Mouse (Mus musculus) thymus, postnatal 25 days (tissue): ENCODE data around the gene Smad6.

Source experiments
- DNase-seq: peaks from one replicate; pipeline ENCODE4 v3.0.0; 2022

The Smad6 gene

DNA sequence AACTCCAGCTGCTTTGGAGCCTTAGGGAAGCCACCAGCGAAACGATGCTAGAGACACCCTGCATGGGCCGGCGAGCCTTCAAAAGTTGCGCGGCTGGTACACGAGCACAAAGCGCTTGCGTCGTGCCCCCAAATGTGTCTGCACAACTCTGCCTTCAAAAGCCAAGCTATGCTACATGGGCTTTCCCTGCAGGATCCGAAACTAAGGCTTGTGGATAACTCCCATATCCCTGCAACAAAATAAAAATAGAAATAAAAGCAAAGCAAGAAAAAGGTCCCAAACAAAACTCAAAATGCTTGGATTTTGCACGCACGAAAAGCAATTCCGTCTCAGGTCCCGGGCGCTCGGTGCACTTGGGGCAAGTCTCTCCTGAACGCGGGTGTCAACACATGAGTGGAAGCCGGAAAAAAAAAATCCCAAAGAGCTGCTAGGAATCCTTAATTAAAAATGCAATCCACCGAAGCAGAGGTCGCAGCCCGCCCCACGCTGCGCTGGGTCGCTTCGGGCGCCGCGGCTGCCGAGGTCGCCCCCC is 474 bp downstream of the Smad6 start:
- DNase-seq: no peak

DNA sequence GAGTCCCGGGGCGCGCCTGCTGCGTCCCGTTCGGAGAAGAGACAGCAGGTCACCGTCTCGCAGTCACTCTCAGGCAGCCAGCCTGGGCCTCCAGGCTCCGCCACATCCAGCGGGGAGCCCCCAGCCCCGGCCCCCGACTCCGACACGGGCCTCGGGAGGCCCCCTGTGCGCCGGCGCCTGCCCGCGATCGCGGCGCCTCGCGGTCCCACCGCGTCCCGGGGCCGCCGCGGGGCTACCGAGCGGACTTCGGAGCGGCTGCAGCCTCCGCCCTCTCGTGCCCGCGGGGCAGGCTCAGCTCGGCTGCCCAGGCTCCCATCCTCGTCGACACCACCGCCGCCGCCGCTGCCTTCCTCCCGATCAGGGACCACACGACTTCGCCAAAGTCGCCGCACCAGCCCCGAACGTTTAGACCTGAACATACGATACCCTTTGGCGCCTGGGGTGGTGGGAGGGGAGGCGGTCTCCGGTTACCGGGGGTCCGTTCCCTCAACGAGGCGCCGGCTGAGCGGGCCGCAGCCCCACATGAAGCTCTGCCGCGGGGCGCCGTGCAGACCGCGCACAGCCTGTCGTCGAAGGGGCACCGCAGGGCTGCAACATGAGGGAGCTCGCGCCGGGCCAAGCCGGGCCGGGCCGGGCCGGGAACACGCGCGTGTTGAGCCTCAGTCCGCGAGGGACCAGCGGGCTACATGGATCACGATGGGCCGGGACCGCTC is 1.1 kb downstream of the Smad6 start:
- DNase-seq: peak; percentile 30

DNA sequence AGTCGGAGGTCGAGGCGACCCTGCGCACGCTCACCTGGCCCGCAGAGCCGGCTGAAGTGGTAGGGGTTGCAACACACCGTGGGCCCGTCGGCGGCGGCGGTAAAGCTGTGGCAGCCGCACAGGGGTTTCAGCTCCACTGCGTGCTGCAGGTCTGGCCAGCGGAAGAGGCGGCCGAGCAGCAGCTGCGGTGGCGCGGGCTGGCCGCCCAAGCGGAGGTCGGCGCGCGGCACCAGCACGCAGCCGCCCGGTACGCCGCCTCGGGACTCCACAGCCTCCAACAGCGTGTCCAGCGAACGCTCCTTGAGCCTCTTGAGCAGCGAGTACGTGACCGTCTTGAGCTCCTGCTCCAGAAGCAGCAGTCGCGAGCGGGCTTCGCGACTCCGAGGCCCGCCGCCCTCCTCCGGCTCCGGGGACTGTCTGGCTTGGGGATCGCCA is 1.7 kb downstream of the Smad6 start:
- DNase-seq: peak; percentile 23

DNA sequence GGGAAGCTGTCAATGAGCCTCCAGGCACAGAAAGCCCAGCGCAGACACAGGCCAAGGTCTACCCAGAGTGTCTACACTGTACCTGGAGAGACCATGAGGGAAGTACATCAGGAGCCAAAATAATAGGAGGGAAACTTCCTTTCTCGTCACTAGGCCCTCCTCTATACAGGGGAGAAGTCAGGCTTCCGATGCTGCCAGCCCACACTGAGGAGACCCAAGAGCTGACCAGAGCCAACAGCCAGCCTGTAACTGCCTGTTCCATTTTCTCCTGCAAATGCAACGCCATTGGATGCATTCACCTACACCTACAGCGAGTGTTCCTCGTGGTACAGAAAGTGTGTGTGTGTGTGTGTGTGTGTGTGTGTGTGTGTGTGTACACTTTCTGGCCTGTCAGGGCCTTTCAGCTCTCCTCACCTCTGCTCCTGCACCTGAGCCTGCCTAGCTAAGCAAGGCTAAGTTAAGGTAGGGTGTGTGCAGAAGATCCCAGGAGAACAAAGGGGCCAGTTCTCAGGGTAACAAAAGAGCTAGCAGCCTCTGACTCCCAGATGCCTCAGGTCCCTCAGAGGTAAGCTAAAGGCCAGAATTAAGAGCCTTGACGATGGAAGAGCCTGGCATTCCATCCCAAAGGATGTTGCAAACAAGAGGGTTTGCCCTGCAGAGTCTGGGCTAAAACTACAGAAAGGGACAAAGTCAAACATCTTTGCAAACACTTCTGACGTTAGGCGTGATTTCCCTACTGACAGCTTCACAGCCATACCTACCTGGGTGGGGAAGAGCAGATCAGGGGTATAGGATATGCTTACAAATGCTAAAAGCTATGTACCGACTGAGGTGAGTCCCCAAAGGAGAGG is 2.6 kb downstream of the Smad6 start:
- no peak for DNase-seq

DNA sequence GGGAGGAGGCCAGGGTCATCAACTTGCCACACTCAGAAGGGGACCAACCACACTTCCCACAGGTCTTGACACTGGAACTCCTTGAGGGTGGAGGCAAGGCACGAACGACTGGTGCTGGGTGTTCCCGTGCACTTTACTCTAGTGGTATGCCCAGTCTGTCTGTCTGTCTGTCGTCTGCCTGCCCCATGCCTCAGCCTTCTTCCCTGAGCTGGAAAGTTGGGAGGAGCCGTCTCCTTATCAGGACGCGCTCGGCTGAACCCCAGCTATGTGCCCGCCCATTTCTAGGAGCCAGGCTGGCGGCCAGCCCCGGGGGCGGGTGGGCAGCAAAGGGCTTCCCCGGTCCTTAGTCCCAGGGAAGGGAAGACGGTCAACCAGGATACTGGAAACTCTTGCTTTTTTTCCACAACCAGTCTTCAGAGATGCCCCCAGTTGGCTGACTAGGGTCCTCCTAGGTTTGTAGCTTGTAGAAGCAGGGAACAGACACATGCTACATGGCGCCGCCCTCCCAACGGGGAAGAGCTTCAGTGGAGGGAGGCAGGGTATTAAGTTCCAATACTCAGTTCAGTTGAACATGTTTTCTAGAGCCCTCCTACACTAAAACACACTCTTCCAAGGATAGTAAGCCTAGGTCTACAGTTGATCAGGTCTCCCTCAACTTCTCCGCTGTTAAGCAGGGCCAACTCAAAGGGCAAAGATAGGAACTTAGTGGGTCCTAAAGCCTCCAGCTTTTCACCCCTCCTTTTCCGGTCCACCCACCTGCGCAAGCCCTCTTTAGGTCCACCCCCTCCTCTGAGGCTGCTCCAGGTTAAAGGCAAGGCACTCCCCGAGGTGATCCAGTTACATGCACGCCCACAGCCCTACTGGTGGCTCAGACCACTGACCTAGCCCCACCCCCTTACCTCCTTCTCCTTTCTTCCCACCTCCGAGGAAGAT is 3.7 kb downstream of the Smad6 start:
- DNase-seq: no peak

DNA sequence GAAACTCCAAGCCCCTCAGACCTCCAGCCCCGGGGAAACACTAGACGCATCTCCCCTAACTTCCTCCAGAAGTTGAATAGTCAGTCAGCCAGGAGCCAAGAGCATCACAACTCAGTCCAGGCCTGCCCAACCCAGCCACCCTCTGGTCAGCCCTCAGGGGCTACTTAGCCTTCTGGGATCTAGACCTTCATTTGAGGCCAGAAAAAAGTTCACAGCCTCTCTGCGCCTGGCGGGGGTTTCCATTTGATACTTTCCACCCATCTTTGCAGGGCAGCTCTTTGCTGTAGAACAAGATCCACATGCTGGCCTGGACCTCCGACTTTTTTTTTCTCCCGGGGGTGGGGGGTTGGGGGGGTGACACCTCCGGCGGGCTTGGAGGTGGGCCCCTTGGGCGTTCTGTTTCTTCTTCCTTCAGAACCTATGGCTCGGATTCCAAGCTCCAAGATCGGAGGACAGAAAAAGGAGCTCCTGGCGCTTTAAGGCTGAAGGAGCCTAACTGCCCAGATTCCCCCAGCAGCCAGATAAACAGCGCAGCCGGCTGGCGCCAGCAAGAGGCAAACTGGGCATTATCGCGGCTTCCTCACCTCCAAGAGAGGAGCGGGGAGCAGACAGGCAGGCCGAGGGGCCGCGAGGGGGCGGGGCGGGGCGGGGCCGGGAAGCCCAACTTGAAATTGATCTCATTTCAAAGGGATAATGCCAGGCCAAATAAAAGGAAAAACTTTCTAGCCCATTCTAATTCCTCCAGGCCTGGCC is 5.0 kb downstream of the Smad6 start:
- no peak for DNase-seq

DNA sequence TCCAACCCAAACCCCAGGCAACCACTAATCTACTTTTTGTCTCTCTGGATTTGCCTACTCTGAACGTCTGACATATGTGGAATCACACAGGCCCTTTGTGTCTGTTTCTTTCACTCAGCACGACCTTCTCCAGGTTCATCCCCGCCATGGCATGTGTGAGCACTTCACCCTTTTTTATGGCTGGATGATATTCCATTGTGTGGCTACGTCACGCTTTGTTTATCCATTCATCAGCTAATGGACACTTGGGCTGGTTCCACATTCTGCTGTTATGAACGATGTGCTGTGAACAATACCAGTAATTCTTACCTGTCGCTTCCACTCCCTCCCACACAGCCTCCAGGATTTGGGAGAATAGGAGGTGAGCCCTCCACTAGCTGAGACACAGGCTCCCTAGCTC is 5.8 kb downstream of the Smad6 start:
- DNase-seq: no peak

DNA sequence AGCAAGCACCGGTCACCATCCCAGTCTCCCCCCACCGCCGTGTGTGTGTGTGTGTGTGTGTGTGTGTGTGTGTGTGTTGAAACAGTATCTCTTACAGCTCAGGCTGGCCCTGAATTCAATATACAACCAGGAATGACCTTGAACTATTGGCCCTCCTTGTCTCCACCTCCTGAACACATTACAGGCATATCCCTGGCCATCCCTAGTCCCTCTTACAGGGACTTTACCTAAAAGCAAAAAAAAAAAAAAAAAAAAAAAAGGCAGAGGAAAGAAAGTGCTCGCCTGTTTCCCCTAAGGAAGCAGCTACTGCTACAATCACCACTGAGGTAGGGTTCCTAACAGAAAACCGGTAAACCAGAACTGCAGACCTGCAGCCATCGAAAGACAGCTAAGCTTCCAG is 7.1 kb downstream of the Smad6 start:
- DNase-seq: no peak

DNA sequence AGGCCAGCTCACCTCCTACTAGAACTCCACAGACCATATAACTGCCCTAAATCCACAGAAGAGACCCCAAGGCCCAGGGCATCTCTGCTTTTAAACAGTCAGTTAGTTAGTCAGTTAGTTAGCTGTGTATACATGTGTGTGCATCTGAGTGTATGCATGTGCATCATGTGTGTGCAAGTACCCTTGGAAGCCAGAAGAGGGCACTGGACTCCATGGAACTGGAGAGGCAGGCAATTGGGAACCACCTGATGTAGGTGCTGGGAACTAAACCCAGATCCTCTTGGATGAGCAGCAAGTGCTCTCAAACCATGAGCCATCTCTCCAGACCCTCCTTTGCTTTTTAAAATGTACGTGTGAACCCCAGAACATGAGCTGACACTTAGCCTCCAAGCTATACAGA is 10.5 kb downstream of the Smad6 start:
- no peak for DNase-seq

DNA sequence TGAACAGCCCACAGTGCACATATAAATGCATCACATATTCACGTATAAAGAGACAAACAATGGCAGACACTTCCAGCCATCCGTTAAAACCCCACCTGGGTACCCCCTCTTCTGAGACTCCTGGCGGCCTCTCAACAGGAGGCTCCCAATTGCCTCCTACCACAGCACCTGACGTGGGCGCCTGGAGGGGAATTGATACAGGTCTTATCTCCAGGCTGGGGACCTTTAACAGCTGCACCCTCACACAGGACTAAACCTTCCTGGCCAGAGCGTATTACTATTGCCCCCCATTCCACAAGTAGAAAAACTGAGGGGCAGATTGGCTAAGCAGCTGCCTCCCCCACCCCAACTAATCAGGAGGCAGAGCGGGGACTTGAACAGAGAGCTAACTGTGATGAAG is 18.9 kb downstream of the Smad6 start:
- no peak for DNase-seq

DNA sequence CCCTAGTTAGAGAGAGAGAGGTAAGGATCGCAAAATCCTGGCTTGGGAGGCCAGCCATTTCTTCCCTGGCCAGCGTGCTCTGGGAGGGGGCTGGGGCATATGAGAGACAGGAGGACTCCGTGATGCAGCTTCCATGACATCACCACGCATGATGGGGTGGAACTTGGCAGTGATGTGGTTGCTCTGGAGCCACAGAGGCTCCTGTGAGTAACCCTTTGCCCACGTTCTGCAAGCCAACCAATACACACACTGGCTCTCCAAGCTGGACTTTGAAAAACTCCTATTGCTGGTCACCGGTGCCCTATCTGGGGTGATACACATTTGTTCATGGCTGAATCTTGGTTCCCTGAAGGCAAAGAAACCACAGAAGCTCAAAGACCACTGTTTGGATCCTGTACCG is 20.8 kb downstream of the Smad6 start:
- no peak for DNase-seq

DNA sequence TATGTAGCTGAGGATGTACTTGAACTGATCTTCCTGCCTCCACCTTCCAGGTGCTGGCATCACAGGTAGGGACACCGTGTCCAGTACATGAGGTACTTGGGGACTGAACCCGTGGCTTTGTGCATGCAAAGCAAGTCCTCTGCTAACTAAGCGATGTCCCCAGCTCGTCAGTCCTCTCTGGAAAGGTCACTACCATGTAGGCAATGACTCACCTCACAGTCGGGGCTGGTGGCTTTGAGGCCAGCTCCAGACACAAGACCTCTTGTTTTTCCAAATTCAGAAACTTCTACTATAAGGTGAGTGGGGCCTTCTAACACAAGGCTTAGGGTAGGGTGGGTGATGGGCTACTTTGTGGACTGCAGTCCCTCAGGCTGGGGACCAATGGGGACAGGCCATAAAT is 21.8 kb downstream of the Smad6 start:
- DNase-seq: no peak

DNA sequence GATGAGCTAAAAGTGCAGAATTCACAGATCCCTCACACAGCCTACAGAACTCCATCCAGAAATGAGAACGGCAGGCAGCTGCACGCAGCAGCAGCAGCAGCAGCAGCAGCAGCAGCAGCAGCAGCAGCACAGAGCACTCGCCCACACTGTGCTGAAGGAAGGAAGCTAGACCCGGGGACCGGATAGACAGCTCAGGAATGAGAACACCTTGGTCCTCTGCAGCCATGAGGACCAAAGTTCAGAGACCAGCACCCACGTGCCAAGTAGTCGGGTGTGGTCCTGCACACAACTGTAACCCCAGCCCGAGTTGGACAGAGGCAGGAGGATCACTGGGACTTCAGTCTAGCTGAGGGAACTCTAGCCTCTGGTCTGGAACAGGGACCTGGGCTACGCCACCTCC is 22.7 kb downstream of the Smad6 start:
- DNase-seq: no peak

DNA sequence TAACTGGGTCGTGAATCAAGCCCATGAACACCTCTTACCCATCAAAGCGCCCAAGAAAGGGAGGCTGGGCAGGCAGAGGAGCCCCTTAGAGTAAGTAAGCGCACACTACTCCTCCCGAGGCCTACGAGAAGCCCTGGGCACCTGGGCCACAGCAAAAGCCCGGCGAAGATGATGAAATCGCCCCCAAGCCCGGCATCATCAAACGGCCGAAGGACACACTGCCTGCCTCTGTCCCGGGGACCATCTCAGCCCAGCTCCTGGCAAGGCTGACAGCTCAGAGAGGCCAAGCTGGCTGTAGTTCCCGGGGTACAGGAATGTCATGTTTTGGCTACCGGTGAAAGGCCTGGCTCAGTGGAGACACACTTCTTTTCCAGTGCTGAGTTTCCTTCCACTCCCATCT is 23.8 kb downstream of the Smad6 start:
- DNase-seq: no peak

DNA sequence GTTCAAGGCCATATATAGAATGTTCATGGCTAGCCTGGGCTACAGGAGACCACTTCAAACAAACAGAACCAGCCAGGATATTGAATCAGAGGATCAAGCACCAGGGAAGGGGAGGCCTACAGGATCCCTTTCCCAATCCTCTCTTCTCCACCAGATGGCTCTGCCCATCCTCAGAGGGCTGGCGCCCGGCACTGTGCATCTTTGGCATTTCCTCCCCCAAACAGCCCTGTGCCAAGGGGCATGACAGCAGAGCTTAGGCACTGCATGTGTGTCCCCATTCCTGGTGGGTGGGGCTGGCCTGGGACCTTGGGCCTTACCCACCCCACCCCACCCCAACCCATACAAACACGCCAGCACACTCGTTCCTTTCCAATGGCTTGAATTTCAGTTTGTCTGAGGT is 24.4 kb downstream of the Smad6 start:
- DNase-seq: no peak

DNA sequence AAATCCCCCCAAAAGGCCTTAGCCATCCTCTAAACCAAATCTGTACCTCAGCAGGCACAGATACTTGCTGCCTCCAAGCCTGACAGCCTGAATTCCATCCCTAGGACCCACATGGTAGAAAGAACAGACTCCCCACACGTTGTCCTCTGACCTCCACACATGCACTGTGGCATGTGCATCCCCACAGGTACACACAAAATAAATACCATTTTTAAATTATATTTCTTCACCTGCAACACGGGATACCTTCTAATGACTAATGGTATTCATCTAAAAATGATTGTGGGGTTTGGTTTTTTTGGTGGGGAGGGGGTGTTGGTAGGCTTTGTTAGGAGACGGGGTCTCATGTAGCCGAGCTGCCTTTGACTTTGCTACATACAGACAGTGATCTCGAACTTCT is 28.6 kb downstream of the Smad6 start:
- DNase-seq: no peak

DNA sequence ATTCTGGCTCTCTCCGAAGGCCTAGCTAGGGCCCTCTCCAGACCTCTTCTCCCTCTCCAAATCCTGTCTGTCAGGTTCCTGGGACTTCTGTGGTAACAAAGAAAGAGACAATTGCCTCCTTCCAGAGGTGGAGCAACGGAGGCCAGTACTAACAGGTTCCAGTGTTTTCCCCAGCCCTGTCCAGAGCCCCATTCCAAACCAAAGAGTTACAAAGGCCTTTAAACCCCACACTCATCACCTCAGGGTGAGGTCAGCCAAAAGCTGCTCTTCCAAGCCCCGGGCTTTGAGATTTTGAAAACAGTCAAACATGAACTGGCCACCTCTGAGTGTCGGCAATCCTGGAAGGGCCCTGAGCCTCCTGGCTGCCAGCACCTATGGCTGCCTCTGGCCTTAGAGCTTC is 29.1 kb downstream of the Smad6 start:
- no peak for DNase-seq

DNA sequence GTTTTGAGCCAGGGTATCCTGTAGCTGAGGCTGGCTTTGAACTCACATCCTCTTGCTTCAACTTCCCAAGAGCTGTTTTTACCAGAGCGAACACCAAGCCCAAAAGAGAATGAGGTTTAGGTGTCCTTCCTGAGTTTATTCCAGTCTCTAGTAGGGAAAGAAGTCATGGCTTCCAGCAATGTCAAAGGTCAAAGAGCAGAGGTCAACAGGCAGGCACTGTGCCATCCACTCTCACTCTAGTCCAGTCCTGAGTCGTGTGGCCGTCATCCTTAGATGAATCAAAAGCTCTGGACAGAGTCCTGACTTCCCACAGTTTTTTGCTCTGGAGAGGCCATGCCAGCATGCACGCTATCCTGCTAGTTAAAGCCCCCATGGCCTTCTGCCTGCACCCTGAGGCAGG is 30.7 kb downstream of the Smad6 start:
- DNase-seq: no peak

DNA sequence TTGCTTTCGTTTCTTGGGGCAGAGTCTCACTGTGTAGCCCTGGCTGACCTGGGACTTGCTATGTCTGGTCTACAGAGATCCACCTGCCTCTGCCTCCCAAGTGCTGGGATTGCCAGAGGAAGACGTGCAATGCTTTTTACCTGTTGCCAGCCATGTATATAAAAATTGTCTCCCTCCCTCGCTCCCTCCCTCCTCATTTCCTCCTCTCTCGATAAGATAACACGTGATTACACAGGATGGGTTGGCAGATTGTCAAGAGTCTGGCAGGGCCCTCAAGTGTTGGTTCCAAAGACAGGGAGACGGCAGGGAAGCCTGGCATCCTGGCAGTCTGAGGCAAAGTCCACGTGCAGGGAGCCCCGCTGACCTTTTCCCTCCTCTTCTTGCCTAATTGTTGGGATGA is 32.2 kb downstream of the Smad6 start:
- DNase-seq: peak; percentile 12

DNA sequence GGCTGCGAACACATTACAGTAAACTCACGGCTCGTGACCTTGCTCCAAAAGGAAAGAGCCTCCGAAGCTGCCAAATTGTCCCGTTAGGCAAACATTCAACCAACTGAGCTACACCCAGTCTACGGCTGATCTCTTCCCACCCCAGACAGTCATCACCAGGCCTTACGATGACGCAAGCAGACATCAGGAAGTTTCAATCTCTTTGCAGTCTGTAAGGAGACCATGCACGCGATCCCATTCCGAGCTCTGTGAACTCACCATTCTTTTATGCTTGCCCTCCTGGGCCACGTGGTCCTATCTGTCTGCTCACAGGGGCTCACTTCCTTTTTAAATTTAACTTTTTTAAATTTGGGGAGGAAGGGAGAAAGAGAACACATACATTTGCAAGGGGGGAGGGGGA is 32.6 kb downstream of the Smad6 start:
- no peak for DNase-seq

DNA sequence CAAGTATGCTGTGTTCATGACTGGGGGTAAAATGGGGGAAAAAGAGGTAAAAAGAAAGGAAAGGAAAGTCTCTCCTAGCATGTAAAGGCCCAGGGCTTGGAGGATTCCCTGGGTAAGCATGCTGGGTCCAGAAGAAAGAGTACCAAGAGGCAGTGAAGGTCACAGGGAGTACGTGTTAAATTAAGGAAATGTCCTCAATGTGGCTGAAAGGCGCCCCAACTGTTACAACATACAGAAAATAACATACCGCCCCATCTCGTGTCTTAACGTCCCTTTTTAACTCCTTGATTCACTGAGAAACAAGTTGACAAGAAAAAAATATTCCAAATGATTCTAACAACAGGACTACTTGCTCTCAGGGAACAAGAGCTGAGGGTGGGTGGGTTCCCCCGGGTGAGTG is 36.7 kb downstream of the Smad6 start:
- DNase-seq: no peak

DNA sequence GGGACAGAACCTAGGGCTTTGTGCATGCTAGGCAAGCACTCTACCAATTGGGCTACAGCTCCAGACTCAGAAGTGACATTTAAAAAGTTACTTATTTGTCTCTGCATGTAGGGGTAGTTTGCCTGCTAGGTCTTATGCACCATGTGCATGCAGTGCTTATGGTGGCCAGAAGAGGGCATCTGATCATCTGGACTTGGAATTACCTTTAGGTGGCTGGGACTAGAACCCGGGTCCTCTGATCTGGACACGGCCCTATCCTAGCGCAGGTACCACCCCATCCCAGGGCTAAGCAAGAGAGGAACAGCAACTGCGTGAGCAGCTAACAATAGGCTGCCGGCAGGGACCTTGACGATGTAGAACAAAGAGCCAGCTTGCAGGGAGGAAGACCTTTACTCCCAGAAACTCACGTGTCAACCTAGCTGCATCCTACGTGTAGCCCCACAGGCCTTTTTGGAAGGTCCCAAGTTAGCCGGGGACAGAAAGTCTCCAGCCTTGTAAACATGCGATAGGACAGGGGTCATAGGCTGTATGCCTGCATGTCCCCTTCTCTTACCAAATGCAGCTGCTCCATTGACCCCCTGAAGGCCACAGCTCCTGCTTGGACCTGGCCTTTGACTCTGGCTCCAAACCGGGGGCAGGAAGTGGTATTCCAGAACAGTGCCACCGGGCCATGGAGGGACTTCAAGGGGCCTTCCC is 38.8 kb downstream of the Smad6 start:
- peak; percentile 12 for DNase-seq
